Mouse (Mus musculus): Measurements from ENCODE around the gene Zcchc24. TPM values are rescaled to one million over a fixed set of nuclear protein-coding genes. Genes with fewer than 3 reads are reported as not detected.

Gene Zcchc24
- polyA plus RNA-seq, 1 experiment from 2014 or later, result 11.4 TPM

- no peak overlapping the region for H3K9ac ChIP-seq (ENCODE audit: low read length)
- no peaks in the 10 kb centered on the region for H3K36me3 ChIP-seq (ENCODE audit: control insufficient read depth, insufficient read depth, low read length)
- no peaks in the 10 kb centered on the region for H3K9me3 ChIP-seq (ENCODE audit: control insufficient read depth, low read length)
- H3K4me2 ChIP-seq, result no peak overlapping the region
- no peaks in the 10 kb centered on the region for H3K27me3 ChIP-seq (ENCODE audit: control insufficient read depth, insufficient read depth, low read length)
- WGBS, result 84% methylated on average over 6 of the region's 6 CpGs
- ATAC-seq (ENCODE audit: low FRiP score), result no peak
- no peak overlapping the region for H3K4me3 ChIP-seq (ENCODE audit: low read depth, low read length)
- no peaks in the 10 kb centered on the region for H3K4me1 ChIP-seq (ENCODE audit: control insufficient read depth, insufficient read depth, low read length)
- H3K27ac ChIP-seq (ENCODE audit: low read depth, low read length), result no peak overlapping the region
- no peak for DNase-seq (ENCODE audit: low spot score, missing footprints)
These were observed 22.5 kb downstream of the Zcchc24 start for GRCm38 (mm10) chr14:25746371-25746770.

- Histone ChIP-seq H3K27ac (ENCODE audit: low read depth, low read length) (no peak overlapping the region), H3K27me3 (ENCODE audit: control insufficient read depth, insufficient read depth, low read length) (no peaks in the 10 kb centered on the region), H3K9me3 (ENCODE audit: control insufficient read depth, low read length) (no peaks in the 10 kb centered on the region), H3K4me1 (ENCODE audit: control insufficient read depth, insufficient read depth, low read length) (no peaks in the 10 kb centered on the region), H3K4me3 (ENCODE audit: low read depth, low read length) (no peak overlapping the region), H3K36me3 (ENCODE audit: control insufficient read depth, insufficient read depth, low read length) (no peaks in the 10 kb centered on the region), H3K4me2 (no peak overlapping the region), H3K9ac (ENCODE audit: low read length) (no peak overlapping the region)
- WGBS, result 67% methylated on average over 11 of the region's 11 CpGs
- ATAC-seq (ENCODE audit: low FRiP score), result no peak
- DNase-seq (ENCODE audit: low spot score, missing footprints), result no peak
These were observed 23.3 kb downstream of the Zcchc24 start for GRCm38 (mm10) chr14:25745365-25746184.

GRCm38 (mm10) chr14:25742943-25743342, 25.9 kb downstream of the Zcchc24 start:
- Histone ChIP-seq H3K9me3 (ENCODE audit: control insufficient read depth, low read length) (no peaks in the 10 kb centered on the region), H3K9ac (ENCODE audit: low read length) (no peak overlapping the region), H3K36me3 (ENCODE audit: control insufficient read depth, insufficient read depth, low read length) (no peaks in the 10 kb centered on the region), H3K4me3 (ENCODE audit: low read depth, low read length) (no peak overlapping the region), H3K27ac (ENCODE audit: low read depth, low read length) (no peak overlapping the region), H3K4me2 (no peak overlapping the region), H3K27me3 (ENCODE audit: control insufficient read depth, insufficient read depth, low read length) (no peaks in the 10 kb centered on the region), H3K4me1 (ENCODE audit: control insufficient read depth, insufficient read depth, low read length) (no peaks in the 10 kb centered on the region)
- ATAC-seq (ENCODE audit: low FRiP score) (no peak), DNase-seq (ENCODE audit: low spot score, missing footprints) (no peak)
- WGBS, result 95% methylated on average over 5 of the region's 5 CpGs

- no peak for DNase-seq (ENCODE audit: low spot score, missing footprints)
- no peaks in the 10 kb centered on the region for H3K36me3 ChIP-seq (ENCODE audit: control insufficient read depth, insufficient read depth, low read length)
- no peaks in the 10 kb centered on the region for H3K27me3 ChIP-seq (ENCODE audit: control insufficient read depth, insufficient read depth, low read length)
- no peak overlapping the region for H3K9ac ChIP-seq (ENCODE audit: low read length)
- H3K9me3 ChIP-seq (ENCODE audit: control insufficient read depth, low read length), result no peaks in the 10 kb centered on the region
- no peak overlapping the region for H3K4me3 ChIP-seq (ENCODE audit: low read depth, low read length)
- no peaks in the 10 kb centered on the region for H3K4me1 ChIP-seq (ENCODE audit: control insufficient read depth, insufficient read depth, low read length)
- ATAC-seq (ENCODE audit: low FRiP score), result no peak
- 61% methylated on average over 5 of the region's 5 CpGs for WGBS
- no peak overlapping the region for H3K27ac ChIP-seq (ENCODE audit: low read depth, low read length)
- H3K4me2 ChIP-seq, result no peak overlapping the region
These were observed 26.9 kb downstream of the Zcchc24 start for GRCm38 (mm10) chr14:25741840-25742367.

- H3K4me2 ChIP-seq, result no peak overlapping the region
- no peaks in the 10 kb centered on the region for H3K4me1 ChIP-seq (ENCODE audit: control insufficient read depth, insufficient read depth, low read length)
- DNase-seq (ENCODE audit: low spot score, missing footprints) (no peak), ATAC-seq (ENCODE audit: low FRiP score) (no peak)
- no peaks in the 10 kb centered on the region for H3K36me3 ChIP-seq (ENCODE audit: control insufficient read depth, insufficient read depth, low read length)
- WGBS, result 71% methylated on average over 3 of the region's 3 CpGs
- no peak overlapping the region for H3K4me3 ChIP-seq (ENCODE audit: low read depth, low read length)
- no peak overlapping the region for H3K9ac ChIP-seq (ENCODE audit: low read length)
- no peaks in the 10 kb centered on the region for H3K9me3 ChIP-seq (ENCODE audit: control insufficient read depth, low read length)
- no peaks in the 10 kb centered on the region for H3K27me3 ChIP-seq (ENCODE audit: control insufficient read depth, insufficient read depth, low read length)
- H3K27ac ChIP-seq (ENCODE audit: low read depth, low read length), result no peak overlapping the region
These were observed 27.6 kb downstream of the Zcchc24 start for GRCm38 (mm10) chr14:25741211-25741610.

GRCm38 (mm10) chr14:25739957-25740565, 28.8 kb downstream of the Zcchc24 start:
- Histone ChIP-seq H3K4me1 (ENCODE audit: control insufficient read depth, insufficient read depth, low read length) (peaks cover 3% of the 10 kb centered on the region; the same call in 1 of the 2 replicates), H3K9me3 (ENCODE audit: control insufficient read depth, low read length) (no peaks in the 10 kb centered on the region), H3K4me2 (no peak overlapping the region), H3K27me3 (ENCODE audit: control insufficient read depth, insufficient read depth, low read length) (no peaks in the 10 kb centered on the region), H3K9ac (ENCODE audit: low read length) (no peak overlapping the region), H3K36me3 (ENCODE audit: control insufficient read depth, insufficient read depth, low read length) (no peaks in the 10 kb centered on the region), H3K4me3 (ENCODE audit: low read depth, low read length) (no peak overlapping the region), H3K27ac (ENCODE audit: low read depth, low read length) (no peak overlapping the region)
- no peak for ATAC-seq (ENCODE audit: low FRiP score)
- DNase-seq (ENCODE audit: low spot score, missing footprints), result no peak
- 85% methylated on average over 4 of the region's 4 CpGs for WGBS

- no peak overlapping the region for H3K4me2 ChIP-seq
- no peak overlapping the region for H3K9ac ChIP-seq (ENCODE audit: low read length)
- WGBS, result 80% methylated on average over 14 of the region's 14 CpGs
- H3K4me3 ChIP-seq (ENCODE audit: low read depth, low read length), result no peak overlapping the region
- peaks cover 6% of the 10 kb centered on the region; the same call in 1 of the 2 replicates for H3K4me1 ChIP-seq (ENCODE audit: control insufficient read depth, insufficient read depth, low read length)
- H3K27ac ChIP-seq (ENCODE audit: low read depth, low read length), result no peak overlapping the region
- ATAC-seq (ENCODE audit: low FRiP score), result no peak
- H3K9me3 ChIP-seq (ENCODE audit: control insufficient read depth, low read length), result no peaks in the 10 kb centered on the region
- no peak for DNase-seq (ENCODE audit: low spot score, missing footprints)
- H3K27me3 ChIP-seq (ENCODE audit: control insufficient read depth, insufficient read depth, low read length), result no peaks in the 10 kb centered on the region
- H3K36me3 ChIP-seq (ENCODE audit: control insufficient read depth, insufficient read depth, low read length), result no peaks in the 10 kb centered on the region
These were observed 30.2 kb downstream of the Zcchc24 start for GRCm38 (mm10) chr14:25738591-25739001.

- no peaks in the 10 kb centered on the region for H3K9me3 ChIP-seq (ENCODE audit: control insufficient read depth, low read length)
- no peak for DNase-seq (ENCODE audit: low spot score, missing footprints)
- no peak overlapping the region for H3K27ac ChIP-seq (ENCODE audit: low read depth, low read length)
- no peaks in the 10 kb centered on the region for H3K27me3 ChIP-seq (ENCODE audit: control insufficient read depth, insufficient read depth, low read length)
- H3K4me1 ChIP-seq (ENCODE audit: control insufficient read depth, insufficient read depth, low read length), result peaks cover 6% of the 10 kb centered on the region; the same call in 1 of the 2 replicates
- H3K4me2 ChIP-seq, result no peak overlapping the region
- H3K4me3 ChIP-seq (ENCODE audit: low read depth, low read length), result no peak overlapping the region
- no peak for ATAC-seq (ENCODE audit: low FRiP score)
- H3K36me3 ChIP-seq (ENCODE audit: control insufficient read depth, insufficient read depth, low read length), result no peaks in the 10 kb centered on the region
- H3K9ac ChIP-seq (ENCODE audit: low read length), result no peak overlapping the region
- WGBS, result 82% methylated on average over 6 of the region's 6 CpGs
These were observed 32.2 kb downstream of the Zcchc24 start for GRCm38 (mm10) chr14:25736589-25736988.

GRCm38 (mm10) chr14:25736140-25736539, 32.7 kb downstream of the Zcchc24 start:
- Histone ChIP-seq H3K4me2 (no peak overlapping the region), H3K4me1 (ENCODE audit: control insufficient read depth, insufficient read depth, low read length) (peaks cover 6% of the 10 kb centered on the region; the same call in 1 of the 2 replicates), H3K9ac (ENCODE audit: low read length) (no peak overlapping the region), H3K36me3 (ENCODE audit: control insufficient read depth, insufficient read depth, low read length) (no peaks in the 10 kb centered on the region), H3K9me3 (ENCODE audit: control insufficient read depth, low read length) (no peaks in the 10 kb centered on the region), H3K27me3 (ENCODE audit: control insufficient read depth, insufficient read depth, low read length) (no peaks in the 10 kb centered on the region), H3K27ac (ENCODE audit: low read depth, low read length) (no peak overlapping the region), H3K4me3 (ENCODE audit: low read depth, low read length) (no peak overlapping the region)
- no peak for ATAC-seq (ENCODE audit: low FRiP score)
- DNase-seq (ENCODE audit: low spot score, missing footprints), result no peak
- 84% methylated on average over 3 of the region's 3 CpGs for WGBS
